Mouse (Mus musculus) ES-E14 (cell line): ENCODE data around the gene Macf1.

Source experiments
- CHD2 ChIP-seq: IDR thresholded peaks from 2 replicates; pipeline ENCODE4 v1.6.1; 2014; ENCODE audit warnings: mild to moderate bottlenecking, low read depth, low read length, inconsistent platforms
- HCFC1 ChIP-seq: IDR thresholded peaks from 2 replicates; pipeline ENCODE4 v1.6.1; 2012; ENCODE audit warnings: low read length, inconsistent platforms, borderline replicate concordance; ENCODE audit not compliant: insufficient read depth
- MAFK ChIP-seq: IDR thresholded peaks from 2 replicates; pipeline ENCODE4 v1.6.1; 2014; ENCODE audit warnings: mild to moderate bottlenecking, low read depth, low read length, inconsistent platforms; ENCODE audit not compliant: insufficient read depth
- ZC3H11A ChIP-seq: IDR thresholded peaks from 2 replicates; pipeline ENCODE4 v1.6.1; 2012; ENCODE audit warnings: low read depth, mild to moderate bottlenecking, inconsistent platforms, low read length, borderline replicate concordance
- ZNF384 ChIP-seq: IDR thresholded peaks from 2 replicates; pipeline ENCODE4 v1.6.1; 2012; ENCODE audit warnings: low read depth, low read length, inconsistent platforms

GRCm38 (mm10) chr4:123677060-123677804, 6.9 kb downstream of the Macf1 start:
- TF ChIP-seq ZC3H11A (no peak), ZNF384 (no peak), MAFK (no peak), HCFC1 (no peak), CHD2 (no peak)
